Mouse (Mus musculus): ENCODE measurements at regions not wholly inside any gene's neighbourhood (a gene's known extent, or its start where the extent isn't known, plus 50 kb on each side); places are given as distances from the start of the nearest gene placed in this dataset.

DNA sequence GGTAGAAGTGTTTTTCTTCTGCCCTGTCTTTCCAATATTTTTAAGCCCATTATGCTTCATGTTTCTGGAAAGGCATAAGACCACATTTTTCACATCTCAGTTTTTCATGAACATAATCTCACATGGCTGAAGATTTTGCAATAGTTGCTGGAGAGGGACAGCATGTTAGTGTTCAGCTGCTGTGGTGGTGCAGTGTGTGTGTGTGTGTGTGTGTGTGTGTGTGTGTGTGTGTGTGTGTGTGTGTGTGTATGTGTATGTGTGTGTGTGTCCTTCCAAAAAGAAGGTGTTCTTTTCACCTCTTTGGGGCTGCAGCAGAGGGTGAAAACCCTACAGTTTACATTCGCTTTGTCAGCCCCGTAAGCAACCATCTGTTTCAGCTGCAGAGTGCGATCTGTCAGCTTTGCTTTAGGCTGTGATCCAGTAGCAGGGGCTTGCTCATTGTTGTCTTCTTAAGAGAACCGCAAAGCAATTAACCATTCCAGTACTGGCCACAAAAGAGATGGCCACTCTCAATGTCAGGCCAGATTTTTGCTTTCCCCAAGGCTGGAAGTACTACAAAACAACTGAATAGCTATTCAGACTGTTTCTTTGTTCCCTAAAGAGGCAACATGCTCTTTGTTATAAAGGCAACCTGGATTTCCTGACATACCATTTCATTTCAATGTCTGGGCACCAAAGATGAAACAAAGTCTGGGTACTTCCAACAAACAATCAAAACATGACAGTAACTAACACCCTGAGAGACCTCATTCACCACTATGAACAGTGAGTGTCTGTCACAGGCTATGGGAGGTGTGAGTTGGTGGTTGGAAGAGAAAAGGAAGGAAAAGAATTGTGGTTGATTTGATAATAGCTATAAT lies 520.2 kb upstream of the Cited2 start:
- no peak for DNase-seq (ENCODE audit: low spot score)

- DNase-seq (ENCODE audit: low spot score), result no peak
Measured at GRCm38 (mm10) chr10:17203416-17204110, 519.5 kb upstream of the Cited2 start.

GRCm38 (mm10) chr10:17204153-17204552 lies 518.9 kb upstream of the Cited2 start:
- DNase-seq (ENCODE audit: low spot score), result no peak

- peak; percentile 50 for DNase-seq (ENCODE audit: low spot score)
Measured at GRCm38 (mm10) chr10:17212551-17213309, 510.3 kb upstream of the Cited2 start.

DNA sequence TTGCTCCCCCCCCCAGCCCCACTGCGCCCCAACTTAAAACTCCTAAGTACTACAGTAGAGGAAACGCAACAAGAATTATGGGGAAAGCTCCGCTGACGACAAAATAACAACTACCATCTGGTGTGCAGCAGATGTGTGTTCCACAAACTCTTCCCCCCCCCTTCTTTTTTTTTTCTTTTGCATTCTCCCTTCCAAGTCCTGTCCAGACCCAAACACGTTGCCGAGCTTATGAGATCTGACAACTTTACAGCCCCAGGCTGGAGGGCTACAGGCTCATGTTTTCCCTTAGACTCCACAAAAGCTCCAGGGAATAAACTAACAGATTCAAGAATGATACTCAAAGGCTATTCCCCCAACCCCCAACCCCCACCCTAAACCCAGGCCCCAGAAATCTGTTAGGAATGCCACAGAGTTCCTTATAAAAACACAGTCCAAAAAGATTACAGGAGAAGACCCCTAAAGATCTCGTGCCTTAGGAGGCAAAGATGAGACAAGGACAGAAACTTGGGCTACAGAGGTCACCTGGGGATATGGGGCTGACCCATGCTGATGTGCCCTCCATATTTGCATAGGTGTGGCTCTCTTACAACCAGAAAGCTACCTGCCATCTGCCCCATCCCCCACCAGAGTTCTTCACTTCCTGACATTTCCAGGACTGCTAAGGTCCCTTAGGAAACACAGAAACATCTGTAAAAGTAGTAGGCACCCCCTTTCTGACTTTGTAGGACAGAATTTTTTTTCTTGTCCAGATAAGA lies 509.5 kb upstream of the Cited2 start:
- DNase-seq (ENCODE audit: low spot score), result no peak

DNA sequence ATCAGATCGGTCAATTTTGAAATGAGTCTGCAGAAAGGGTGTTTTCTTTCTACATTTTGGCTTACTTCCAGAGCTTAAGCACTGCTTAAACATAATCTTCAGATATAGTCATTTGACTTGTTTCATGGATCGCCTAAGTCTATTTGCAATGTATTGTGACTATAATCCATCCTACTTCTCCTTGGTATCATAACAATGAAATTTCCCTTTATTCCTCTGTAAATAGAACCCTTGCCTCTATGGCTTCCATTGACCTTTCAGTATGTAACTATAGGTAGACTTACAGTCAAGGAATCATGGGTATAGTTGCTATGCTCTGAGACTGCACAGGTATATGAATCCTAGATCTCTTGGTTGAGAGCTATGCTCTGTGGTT lies 509.0 kb upstream of the Cited2 start:
- no peak for DNase-seq (ENCODE audit: low spot score)

DNA sequence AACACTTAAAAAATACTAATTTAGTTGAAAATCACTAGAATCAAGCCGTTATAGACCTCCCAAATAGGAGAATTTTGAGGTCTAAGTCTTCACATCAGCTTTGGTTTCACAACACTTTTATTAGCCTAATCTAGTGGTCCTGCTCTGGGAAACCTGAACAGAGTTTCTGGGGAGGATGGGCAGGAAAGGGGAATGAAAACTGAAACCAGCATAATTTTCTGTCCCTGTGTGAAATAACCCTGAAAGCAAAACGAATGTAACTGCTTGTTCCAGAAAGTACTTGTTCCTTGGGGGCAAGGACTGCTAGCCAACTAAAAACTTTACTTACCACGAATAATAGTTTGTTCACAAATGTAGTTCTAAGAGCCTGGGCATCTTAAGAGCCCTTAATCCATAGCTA lies 508.0 kb upstream of the Cited2 start:
- no peak for DNase-seq (ENCODE audit: low spot score)

GRCm38 (mm10) chr10:17221495-17221894 lies 501.5 kb upstream of the Cited2 start:
- no peak for DNase-seq (ENCODE audit: low spot score)

GRCm38 (mm10) chr10:17225727-17226126 lies 497.3 kb upstream of the Cited2 start:
- no peak for DNase-seq (ENCODE audit: low spot score)

GRCm38 (mm10) chr10:17230040-17230818 lies 492.8 kb upstream of the Cited2 start:
- DNase-seq (ENCODE audit: low spot score), result peak; percentile 66

DNA sequence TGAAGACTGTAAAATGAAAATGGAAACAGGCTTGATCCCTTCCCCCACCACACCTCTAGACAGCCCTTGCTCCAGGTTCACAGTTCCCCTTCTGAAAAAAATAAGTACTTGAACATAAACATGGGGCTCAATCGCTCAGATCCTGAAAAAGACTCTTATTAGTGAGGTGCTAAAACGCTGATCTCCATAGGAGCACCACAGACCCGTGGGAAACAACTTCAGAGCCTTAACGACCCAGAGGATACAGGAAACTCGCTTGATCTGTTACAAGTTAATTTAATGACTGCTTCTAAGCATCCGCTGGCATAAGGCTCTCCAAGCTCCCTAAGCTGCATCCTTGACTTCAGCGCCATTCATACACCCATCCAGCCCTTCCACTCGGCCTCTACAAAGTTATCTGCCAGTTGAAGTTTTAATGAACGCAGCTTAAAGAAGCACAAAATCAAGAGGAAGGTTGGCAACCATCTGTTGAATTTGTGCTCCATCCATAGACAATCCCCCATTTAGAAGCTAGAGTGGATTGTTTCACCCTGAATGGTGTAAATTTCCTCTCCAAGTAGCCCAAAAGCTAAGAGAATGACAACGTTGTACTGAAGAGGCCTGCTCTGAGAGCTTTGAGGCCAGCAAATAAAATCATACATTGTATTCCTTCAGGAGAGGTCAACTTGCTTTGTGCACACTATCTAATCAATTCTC lies 486.9 kb upstream of the Cited2 start:
- no peak for DNase-seq (ENCODE audit: low spot score)

DNA sequence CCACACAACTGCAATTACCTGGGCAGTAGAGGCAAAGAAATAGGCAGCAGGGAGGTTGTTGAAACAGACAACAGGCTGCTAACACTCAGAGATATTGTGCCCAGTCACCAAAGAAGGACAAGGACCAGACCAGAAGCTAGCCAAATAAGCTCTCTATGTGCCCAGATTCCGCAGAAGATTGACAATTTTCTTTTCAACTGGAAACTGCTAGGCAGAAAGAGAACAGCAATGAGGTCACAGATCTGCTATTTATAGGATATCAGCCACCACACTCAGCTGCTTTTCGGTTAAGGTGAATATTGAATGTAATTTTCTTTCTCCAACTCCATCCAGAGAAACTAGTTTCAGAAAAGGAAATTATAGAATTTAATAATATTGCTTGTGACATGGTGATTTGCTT lies 486.3 kb upstream of the Cited2 start:
- no peak for DNase-seq (ENCODE audit: low spot score)

DNA sequence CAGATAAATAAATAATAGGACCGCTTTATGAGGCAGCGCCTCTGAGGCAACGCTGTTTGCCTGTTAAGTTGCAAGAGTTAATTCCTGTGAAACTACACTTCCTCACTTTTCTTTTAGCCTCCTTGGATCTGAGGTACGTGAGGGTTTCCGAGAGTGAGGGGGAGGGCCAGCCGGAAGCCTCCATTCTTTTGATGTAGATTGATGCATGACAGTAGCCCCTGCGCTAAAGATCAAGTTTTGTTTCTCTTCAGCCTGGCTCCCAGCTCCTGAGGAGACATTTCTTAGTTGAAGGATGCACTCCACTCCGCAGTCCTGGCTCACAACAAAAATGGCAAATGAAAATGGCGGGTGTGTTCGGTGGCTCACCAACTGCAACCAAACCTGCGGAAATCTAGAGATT lies 485.6 kb upstream of the Cited2 start:
- DNase-seq (ENCODE audit: low spot score), result no peak

- no peak for DNase-seq (ENCODE audit: low spot score)
Measured at GRCm38 (mm10) chr10:17237918-17238850, 484.8 kb upstream of the Cited2 start.

- no peak for DNase-seq (ENCODE audit: low spot score)
Measured at GRCm38 (mm10) chr10:17248270-17248669, 474.7 kb upstream of the Cited2 start.

GRCm38 (mm10) chr10:17253040-17253439 lies 470.0 kb upstream of the Cited2 start:
- no peak for DNase-seq (ENCODE audit: low spot score)

- DNase-seq (ENCODE audit: low spot score), result no peak
Measured at GRCm38 (mm10) chr10:17260154-17260553, 462.9 kb upstream of the Cited2 start.

- no peak for DNase-seq (ENCODE audit: low spot score)
Measured at GRCm38 (mm10) chr10:17260615-17261014, 462.4 kb upstream of the Cited2 start.

GRCm38 (mm10) chr10:17261192-17261824 lies 461.7 kb upstream of the Cited2 start:
- no peak for DNase-seq (ENCODE audit: low spot score)

All from lung, postnatal 25 days (tissue).